Mouse (Mus musculus): Measurements from ENCODE around the gene Atp6v0a1. TPM values are rescaled to one million over a fixed set of nuclear protein-coding genes. Genes with fewer than 3 reads are reported as not detected.

The Atp6v0a1 gene
- polyA plus RNA-seq, 1 experiment from 2014 or later: 38.8 TPM

DNA sequence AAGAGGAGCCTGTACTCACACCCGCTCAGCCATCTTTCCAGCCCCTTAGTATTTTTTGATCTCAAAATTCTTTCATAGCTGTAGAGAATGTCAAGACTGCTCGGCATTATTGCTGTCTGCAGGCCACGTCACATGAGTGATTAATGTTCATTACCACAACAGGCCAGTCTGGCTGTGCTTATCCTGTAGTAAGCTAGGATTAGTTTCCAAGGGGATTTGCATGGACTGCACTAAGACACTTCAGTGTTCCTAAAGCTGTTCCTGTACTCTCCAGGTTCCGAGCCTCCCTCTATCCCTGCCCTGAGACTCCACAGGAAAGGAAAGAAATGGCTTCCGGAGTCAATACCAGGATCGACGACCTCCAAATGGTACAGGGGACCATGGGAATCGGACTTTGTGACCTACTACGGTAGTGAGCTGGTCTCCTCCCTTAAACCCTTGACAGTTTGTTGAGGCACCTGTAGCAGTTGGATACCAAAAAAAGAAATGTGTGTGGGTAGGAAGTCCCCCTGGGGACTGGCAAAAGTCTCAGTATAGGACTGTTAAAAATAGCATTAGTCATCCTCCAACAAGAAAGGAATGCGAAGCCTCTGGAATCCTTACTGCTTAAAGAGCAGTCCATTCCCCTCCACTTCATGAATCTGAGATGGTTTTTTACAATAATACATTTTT is 21.0 kb downstream of the Atp6v0a1 start:
- H3K36me3 ChIP-seq (ENCODE audit: control insufficient read depth, insufficient read depth, low read length): 0 out of 2 replicates have a peak, but pooled peaks cover 4% of the 10 kb centered on the region
- no peak overlapping the region for H3K4me3 ChIP-seq (ENCODE audit: low read length)
- H3K9ac ChIP-seq (ENCODE audit: low read depth, low read length): no peak overlapping the region
- peak overlapping the region; percentile 41; the same call in 1 of the 2 replicates for H3K27ac ChIP-seq (ENCODE audit: low read length)
- H3K4me2 ChIP-seq (ENCODE audit: low read depth, low read length): no peak overlapping the region
- WGBS: 73% methylated on average over 10 of the region's 10 CpGs
- 0 out of 2 replicates have a peak, but pooled peaks cover 4% of the 10 kb centered on the region for H3K4me1 ChIP-seq (ENCODE audit: control insufficient read depth, insufficient read depth, low read length)
- no peaks in the 10 kb centered on the region for H3K9me3 ChIP-seq (ENCODE audit: control insufficient read depth, low read length)
- no peaks in the 10 kb centered on the region for H3K27me3 ChIP-seq (replicated peaks; ENCODE audit: control insufficient read depth, insufficient read depth, low read length)
- peak; percentile 26; the same call in 1 of the 2 replicates for ATAC-seq

DNA sequence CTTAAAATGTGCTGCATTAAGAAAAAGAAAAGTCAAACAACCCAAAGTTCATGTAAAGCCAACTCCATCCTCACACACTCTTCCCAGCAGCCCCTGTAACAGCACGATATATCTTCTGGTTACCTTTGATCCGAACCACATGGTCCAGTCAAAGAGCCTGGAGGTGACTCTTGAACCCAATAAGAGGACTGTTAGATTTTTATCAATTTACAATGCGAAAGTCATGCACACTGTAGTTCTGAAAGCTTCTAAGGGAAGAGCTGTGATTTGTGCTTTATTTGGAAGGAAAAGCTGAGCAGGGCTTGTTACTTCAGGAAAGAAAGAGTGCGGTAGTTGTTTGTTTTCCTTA is 21.5 kb downstream of the Atp6v0a1 start:
- peak; percentile 74 for ATAC-seq

DNA sequence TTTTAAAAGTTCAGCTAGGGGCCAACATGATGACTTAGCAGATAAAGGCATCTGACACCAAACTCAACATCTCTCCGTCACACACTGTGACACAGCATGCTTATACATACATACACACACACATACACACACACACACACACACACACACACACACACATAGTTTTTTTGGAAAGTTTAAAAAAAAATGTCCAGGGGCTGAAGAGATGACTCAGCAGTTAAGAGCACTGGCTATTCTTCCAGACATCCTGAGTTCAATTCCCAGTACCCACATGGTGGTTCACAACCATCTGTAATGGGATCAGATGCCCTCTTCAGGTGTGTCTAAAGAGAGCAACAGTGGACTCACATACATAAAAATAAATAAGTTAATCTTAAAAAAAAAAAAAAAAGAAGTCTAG is 22.2 kb downstream of the Atp6v0a1 start:
- H3K27ac ChIP-seq (ENCODE audit: low read length): no peak overlapping the region
- H3K4me1 ChIP-seq (ENCODE audit: control insufficient read depth, insufficient read depth, low read length): 0 out of 2 replicates have a peak, but pooled peaks cover 4% of the 10 kb centered on the region
- H3K9me3 ChIP-seq (ENCODE audit: control insufficient read depth, low read length): no peaks in the 10 kb centered on the region
- H3K4me2 ChIP-seq (ENCODE audit: low read depth, low read length): no peak overlapping the region
- ATAC-seq: no peak
- no peaks in the 10 kb centered on the region for H3K27me3 ChIP-seq (replicated peaks; ENCODE audit: control insufficient read depth, insufficient read depth, low read length)
- H3K9ac ChIP-seq (ENCODE audit: low read depth, low read length): no peak overlapping the region
- H3K4me3 ChIP-seq (ENCODE audit: low read length): no peak overlapping the region
- 76% methylated on average over 1 of the region's 1 CpGs for WGBS
- H3K36me3 ChIP-seq (ENCODE audit: control insufficient read depth, insufficient read depth, low read length): 0 out of 2 replicates have a peak, but pooled peaks cover 4% of the 10 kb centered on the region

More for the DNA sequence above, 21.5 kb downstream of the Atp6v0a1 start:
- Histone ChIP-seq H3K4me1 (ENCODE audit: control insufficient read depth, insufficient read depth, low read length) (0 out of 2 replicates have a peak, but pooled peaks cover 4% of the 10 kb centered on the region), H3K27me3 (replicated peaks; ENCODE audit: control insufficient read depth, insufficient read depth, low read length) (no peaks in the 10 kb centered on the region), H3K9me3 (ENCODE audit: control insufficient read depth, low read length) (no peaks in the 10 kb centered on the region), H3K9ac (ENCODE audit: low read depth, low read length) (no peak overlapping the region), H3K4me3 (ENCODE audit: low read length) (no peak overlapping the region), H3K4me2 (ENCODE audit: low read depth, low read length) (no peak overlapping the region), H3K27ac (ENCODE audit: low read length) (peak overlapping the region; percentile 64; the same call in 1 of the 2 replicates), H3K36me3 (ENCODE audit: control insufficient read depth, insufficient read depth, low read length) (0 out of 2 replicates have a peak, but pooled peaks cover 4% of the 10 kb centered on the region)
- WGBS: 71% methylated on average over 4 of the region's 4 CpGs

DNA sequence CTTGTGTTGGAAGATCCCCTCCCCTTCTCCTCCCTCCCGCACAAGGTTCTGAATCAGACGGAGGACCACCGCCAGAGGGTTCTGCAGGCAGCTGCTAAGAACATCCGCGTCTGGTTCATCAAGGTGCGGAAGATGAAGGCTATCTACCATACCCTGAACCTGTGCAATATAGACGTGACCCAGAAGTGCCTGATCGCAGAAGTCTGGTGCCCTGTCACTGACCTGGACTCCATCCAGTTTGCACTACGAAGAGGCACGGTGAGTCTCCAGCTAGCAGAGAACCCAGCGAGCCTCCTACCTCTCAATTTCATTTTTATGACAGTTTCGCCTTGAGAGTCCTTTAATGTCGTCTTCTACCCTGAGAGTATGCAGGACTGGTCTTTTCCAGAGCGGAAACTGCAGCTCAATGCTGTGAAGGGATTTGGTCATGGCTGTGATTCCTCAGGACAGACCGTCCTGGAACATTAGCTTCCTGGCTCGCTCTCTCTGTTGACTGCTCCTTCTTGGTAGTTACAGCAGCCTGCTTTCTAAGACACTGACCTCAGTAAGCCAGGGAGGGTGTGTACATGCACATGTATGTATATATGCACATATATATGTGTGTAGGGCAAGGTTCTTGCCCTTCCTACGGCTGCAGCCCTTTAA is 24.7 kb downstream of the Atp6v0a1 start:
- H3K36me3 ChIP-seq (ENCODE audit: control insufficient read depth, insufficient read depth, low read length): no peaks in the 10 kb centered on the region; the same call in 1 of the 2 replicates
- no peak for ATAC-seq
- WGBS: 95% methylated on average over 17 of the region's 17 CpGs

DNA sequence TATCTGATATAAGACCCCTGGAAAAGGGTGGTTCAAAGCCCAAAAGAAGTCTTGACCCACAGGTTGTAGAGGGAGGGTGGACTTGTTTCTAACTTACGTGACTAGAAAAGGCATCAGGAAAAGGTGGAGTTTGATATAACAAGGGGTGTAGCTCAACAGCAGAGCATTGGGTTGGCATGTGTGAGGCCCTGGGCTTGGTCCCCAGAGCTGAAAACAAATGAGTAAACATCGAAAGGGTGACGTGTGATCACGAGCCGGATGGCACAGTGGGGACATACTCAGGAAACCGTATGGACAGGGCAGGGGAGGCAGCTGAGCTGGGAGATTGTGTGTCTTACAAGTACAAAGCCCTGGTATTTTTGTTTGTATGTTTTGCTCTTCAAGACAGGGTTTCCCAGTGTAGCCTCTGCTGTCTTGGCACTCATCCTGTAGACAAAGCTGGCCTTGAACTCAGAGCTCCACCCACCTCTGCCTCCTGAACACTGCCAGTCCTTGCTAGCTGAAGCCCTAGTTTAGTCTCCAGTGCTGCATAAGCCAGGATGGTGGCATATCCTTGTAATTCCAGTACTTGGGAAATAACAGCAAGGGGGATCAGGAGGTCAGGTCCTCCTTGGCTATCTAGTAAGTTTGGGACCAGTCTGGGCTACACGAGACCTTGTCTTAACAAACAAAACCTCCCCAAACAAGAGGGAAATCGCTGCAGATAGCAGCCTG is 25.5 kb downstream of the Atp6v0a1 start:
- WGBS: 95% methylated on average over 8 of the region's 8 CpGs
- ATAC-seq: no peak

More for the DNA sequence above, 24.7 kb downstream of the Atp6v0a1 start:
- no peaks in the 10 kb centered on the region for H3K9me3 ChIP-seq (ENCODE audit: control insufficient read depth, low read length)
- no peak overlapping the region for H3K27ac ChIP-seq (ENCODE audit: low read length)
- H3K27me3 ChIP-seq (replicated peaks; ENCODE audit: control insufficient read depth, insufficient read depth, low read length): no peaks in the 10 kb centered on the region
- no peak overlapping the region for H3K4me3 ChIP-seq (ENCODE audit: low read length)
- no peak overlapping the region for H3K9ac ChIP-seq (ENCODE audit: low read depth, low read length)
- H3K4me2 ChIP-seq (ENCODE audit: low read depth, low read length): no peak overlapping the region
- 0 out of 2 replicates have a peak, but pooled peaks cover 4% of the 10 kb centered on the region for H3K4me1 ChIP-seq (ENCODE audit: control insufficient read depth, insufficient read depth, low read length)

DNA sequence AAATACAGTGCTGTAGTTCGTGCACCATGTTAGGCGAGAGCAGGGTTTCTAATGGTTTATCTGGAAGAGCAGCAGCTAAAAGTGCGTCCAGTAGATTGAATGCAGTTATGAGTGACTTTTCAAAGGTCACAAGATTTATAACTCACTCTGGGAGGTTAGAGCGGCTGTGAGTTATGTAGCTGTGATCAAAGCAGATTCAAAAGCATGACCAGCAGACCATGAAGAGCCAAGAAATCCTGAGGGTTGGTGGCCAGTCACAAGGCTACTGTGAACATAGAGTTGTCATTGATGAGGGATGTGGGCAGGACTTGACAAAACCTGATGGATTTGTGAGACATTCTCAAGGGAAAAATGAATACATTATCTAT is 26.1 kb downstream of the Atp6v0a1 start:
- 92% methylated on average over 4 of the region's 4 CpGs for WGBS
- Histone ChIP-seq H3K9me3 (ENCODE audit: control insufficient read depth, low read length) (no peaks in the 10 kb centered on the region), H3K4me2 (ENCODE audit: low read depth, low read length) (no peak overlapping the region), H3K4me1 (ENCODE audit: control insufficient read depth, insufficient read depth, low read length) (0 out of 2 replicates have a peak, but pooled peaks cover 2% of the 10 kb centered on the region), H3K36me3 (ENCODE audit: control insufficient read depth, insufficient read depth, low read length) (peaks cover 3% of the 10 kb centered on the region), H3K4me3 (ENCODE audit: low read length) (no peak overlapping the region), H3K27me3 (replicated peaks; ENCODE audit: control insufficient read depth, insufficient read depth, low read length) (no peaks in the 10 kb centered on the region), H3K27ac (ENCODE audit: low read length) (no peak overlapping the region), H3K9ac (ENCODE audit: low read depth, low read length) (no peak overlapping the region)
- no peak for ATAC-seq

More for the DNA sequence above, 25.5 kb downstream of the Atp6v0a1 start:
- no peak overlapping the region for H3K27ac ChIP-seq (ENCODE audit: low read length)
- no peak overlapping the region for H3K4me2 ChIP-seq (ENCODE audit: low read depth, low read length)
- no peak overlapping the region for H3K4me3 ChIP-seq (ENCODE audit: low read length)
- H3K27me3 ChIP-seq (replicated peaks; ENCODE audit: control insufficient read depth, insufficient read depth, low read length): no peaks in the 10 kb centered on the region
- H3K9ac ChIP-seq (ENCODE audit: low read depth, low read length): no peak overlapping the region
- 0 out of 2 replicates have a peak, but pooled peaks cover 4% of the 10 kb centered on the region for H3K4me1 ChIP-seq (ENCODE audit: control insufficient read depth, insufficient read depth, low read length)
- no peaks in the 10 kb centered on the region for H3K9me3 ChIP-seq (ENCODE audit: control insufficient read depth, low read length)
- H3K36me3 ChIP-seq (ENCODE audit: control insufficient read depth, insufficient read depth, low read length): no peaks in the 10 kb centered on the region; the same call in 1 of the 2 replicates

DNA sequence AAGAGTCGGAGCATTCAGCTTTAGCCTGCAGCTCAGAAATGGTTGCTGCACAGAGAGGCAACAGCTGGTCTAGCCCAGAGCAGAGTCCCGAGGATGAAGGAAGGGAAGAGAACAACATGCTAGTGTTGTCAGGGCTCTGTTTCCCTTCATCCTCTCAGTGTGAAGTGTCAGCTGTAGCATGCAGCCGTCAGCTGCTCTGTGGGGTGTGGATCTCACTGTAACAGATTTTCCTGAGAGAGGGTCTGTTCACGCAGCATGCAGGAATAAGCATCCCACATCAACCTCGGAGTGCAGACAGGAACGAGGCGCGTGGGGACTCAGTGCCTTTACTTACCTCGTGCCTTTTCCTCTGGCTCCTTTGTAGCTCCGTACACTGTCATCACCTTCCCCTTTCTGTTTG is 28.5 kb downstream of the Atp6v0a1 start:
- peaks cover 4% of the 10 kb centered on the region for H3K36me3 ChIP-seq (ENCODE audit: control insufficient read depth, insufficient read depth, low read length)
- 79% methylated on average over 10 of the region's 10 CpGs for WGBS

DNA sequence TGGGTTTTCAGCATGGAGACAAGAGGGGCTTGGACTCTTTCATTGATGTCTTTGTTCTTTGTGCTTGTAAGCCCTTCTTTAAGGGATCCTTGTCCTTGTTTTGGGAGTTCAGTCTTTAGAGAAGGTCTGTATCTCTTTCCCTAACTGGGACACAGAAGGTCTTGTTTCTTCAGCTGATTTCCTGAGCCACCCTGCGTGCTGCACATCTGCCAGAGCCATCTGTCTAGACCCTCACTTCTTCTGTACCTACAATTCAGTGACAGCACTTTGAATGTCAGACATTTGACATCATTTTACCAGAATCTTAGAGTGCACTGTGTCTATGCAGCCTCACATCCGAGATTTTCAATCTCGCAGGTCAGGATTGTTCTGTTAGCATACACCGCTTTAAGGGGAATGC is 36.6 kb downstream of the Atp6v0a1 start:
- no peak for ATAC-seq
- Histone ChIP-seq H3K9ac (ENCODE audit: low read depth, low read length) (no peak overlapping the region), H3K27me3 (replicated peaks; ENCODE audit: control insufficient read depth, insufficient read depth, low read length) (no peaks in the 10 kb centered on the region), H3K4me3 (ENCODE audit: low read length) (no peak overlapping the region), H3K36me3 (ENCODE audit: control insufficient read depth, insufficient read depth, low read length) (peaks cover 10% of the 10 kb centered on the region; the same call in 1 of the 2 replicates), H3K9me3 (ENCODE audit: control insufficient read depth, low read length) (no peaks in the 10 kb centered on the region), H3K27ac (ENCODE audit: low read length) (no peak overlapping the region), H3K4me1 (ENCODE audit: control insufficient read depth, insufficient read depth, low read length) (no peaks in the 10 kb centered on the region), H3K4me2 (ENCODE audit: low read depth, low read length) (no peak overlapping the region)
- 87% methylated on average over 4 of the region's 4 CpGs for WGBS

More for the DNA sequence above, 28.5 kb downstream of the Atp6v0a1 start:
- no peak for ATAC-seq
- Histone ChIP-seq H3K4me1 (ENCODE audit: control insufficient read depth, insufficient read depth, low read length) (no peaks in the 10 kb centered on the region), H3K4me3 (ENCODE audit: low read length) (no peak overlapping the region), H3K9me3 (ENCODE audit: control insufficient read depth, low read length) (no peaks in the 10 kb centered on the region), H3K27me3 (replicated peaks; ENCODE audit: control insufficient read depth, insufficient read depth, low read length) (no peaks in the 10 kb centered on the region), H3K27ac (ENCODE audit: low read length) (no peak overlapping the region), H3K4me2 (ENCODE audit: low read depth, low read length) (no peak overlapping the region), H3K9ac (ENCODE audit: low read depth, low read length) (no peak overlapping the region)

DNA sequence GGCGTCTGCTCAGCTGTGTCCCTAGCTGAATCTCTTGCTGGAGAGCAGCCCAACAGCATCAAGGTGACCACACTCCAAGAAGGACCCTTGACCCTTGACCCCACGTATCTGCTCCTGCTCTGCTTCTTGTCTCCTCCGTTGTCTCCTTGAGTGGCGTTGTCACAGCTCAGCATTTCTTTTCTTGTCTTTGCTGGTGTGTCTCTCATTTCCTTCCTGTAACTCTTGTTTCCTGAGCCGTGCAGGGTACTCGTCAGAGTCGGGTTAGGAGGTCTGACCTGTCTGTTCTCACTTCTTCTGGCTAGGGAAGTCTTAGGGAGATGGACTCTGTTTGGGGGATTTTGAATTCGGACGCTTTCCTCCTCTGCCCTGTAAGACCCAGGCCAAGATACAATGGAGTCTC is 37.2 kb downstream of the Atp6v0a1 start:
- WGBS: 55% methylated on average over 9 of the region's 9 CpGs
- no peak overlapping the region for H3K27ac ChIP-seq (ENCODE audit: low read length)
- no peak overlapping the region for H3K4me2 ChIP-seq (ENCODE audit: low read depth, low read length)
- H3K4me3 ChIP-seq (ENCODE audit: low read length): no peak overlapping the region
- no peaks in the 10 kb centered on the region for H3K27me3 ChIP-seq (replicated peaks; ENCODE audit: control insufficient read depth, insufficient read depth, low read length)
- H3K9ac ChIP-seq (ENCODE audit: low read depth, low read length): no peak overlapping the region
- H3K9me3 ChIP-seq (ENCODE audit: control insufficient read depth, low read length): no peaks in the 10 kb centered on the region
- H3K36me3 ChIP-seq (ENCODE audit: control insufficient read depth, insufficient read depth, low read length): peaks cover 10% of the 10 kb centered on the region; the same call in 1 of the 2 replicates
- H3K4me1 ChIP-seq (ENCODE audit: control insufficient read depth, insufficient read depth, low read length): no peaks in the 10 kb centered on the region
- ATAC-seq: no peak
